Comparison of ENCODE assay signal across 10 mouse cellular contexts in genomic region chr1:35653119-35653956, GRCm38 (mm10).
DNase-seq lines count a peak whose midpoint lies in the region; ATAC-seq lines count a peak whose summit lies in the region.
"Had no signal": no experiment of that assay in that cellular context is flagged by ENCODE, and none has a peak within 500 bp of the region (broad histone marks: within the 10 kb centered on the region; RNA-seq: fewer than 3 reads in every experiment).

No protein-coding gene starts in this region.

- no peaks in the 10 kb centered on the region for H3K36me3 ChIP-seq in hindbrain, embryonic 13.5 days
- H3K36me3 ChIP-seq in hindbrain, embryonic 11.5 days (ENCODE audit: control insufficient read depth, insufficient read depth, low read length), result no peaks in the 10 kb centered on the region

- no peak overlapping the region for H3K9ac ChIP-seq in hindbrain, embryonic 13.5 days
- no peak overlapping the region for H3K9ac ChIP-seq in hindbrain, embryonic 11.5 days (ENCODE audit: low read depth, low read length)

- H3K4me3 ChIP-seq in hindbrain, embryonic 13.5 days, result no peak overlapping the region
- H3K4me3 ChIP-seq in hindbrain, embryonic 11.5 days (ENCODE audit: low read depth, low read length), result no peak overlapping the region
- H3K4me3 ChIP-seq: erythroblast, embryonic 14.5 days; myocyte had no signal

- H3K4me1 ChIP-seq in hindbrain, embryonic 13.5 days (replicated peaks), result peaks cover 7% of the 10 kb centered on the region
- no peaks in the 10 kb centered on the region for H3K4me1 ChIP-seq in hindbrain, embryonic 11.5 days (replicated peaks; ENCODE audit: control insufficient read depth, insufficient read depth, low read length)

- no peaks in the 10 kb centered on the region for H3K27me3 ChIP-seq in hindbrain, embryonic 13.5 days
- H3K27me3 ChIP-seq in hindbrain, embryonic 11.5 days (ENCODE audit: control insufficient read depth, insufficient read depth, low read length), result no peaks in the 10 kb centered on the region

- no peaks in the 10 kb centered on the region for H3K9me3 ChIP-seq in hindbrain, embryonic 13.5 days
- no peaks in the 10 kb centered on the region for H3K9me3 ChIP-seq in hindbrain, embryonic 11.5 days (ENCODE audit: control insufficient read depth, low read length)

- ATAC-seq in hindbrain, embryonic 13.5 days (ENCODE audit: low FRiP score), result peak; percentile 36; the same call in 1 of the 2 replicates
- no peak for ATAC-seq in hindbrain, embryonic 11.5 days (ENCODE audit: low FRiP score)

- no peak for DNase-seq in hindbrain, embryonic 11.5 days (ENCODE audit: low spot score)
- peak; percentile 86 for DNase-seq in T-cell, adult 2 months (ENCODE audit: low spot score)
- DNase-seq in layer of hippocampus, adult 11-12 months (ENCODE audit: low spot score), result peak; percentile 24
- peak; percentile 12 to 61 for DNase-seq in spleen, postnatal 10 days (ENCODE audit: low spot score in 2 of 2)
- no peak for DNase-seq in gastrocnemius, postnatal 25 days
- DNase-seq in adrenal gland, adult 18-20 months (ENCODE audit: low spot score in 2 of 2), result no peak
- no peak for DNase-seq in adrenal gland, adult 8-10 months

- H3K4me2 ChIP-seq in hindbrain, embryonic 13.5 days, result no peak overlapping the region
- H3K4me2 ChIP-seq in hindbrain, embryonic 11.5 days (replicated peaks; ENCODE audit: low read depth, low read length), result no peak overlapping the region

- 61% methylated on average over 13 of the region's 13 CpGs for WGBS in hindbrain, embryonic 13.5 days
- 73% methylated on average over 13 of the region's 13 CpGs for WGBS in hindbrain, embryonic 11.5 days

- 0 out of 2 replicates have a peak overlapping the region, but pooled peaks have one; percentile 1 for H3K27ac ChIP-seq in hindbrain, embryonic 13.5 days
- H3K27ac ChIP-seq in hindbrain, embryonic 11.5 days (ENCODE audit: low read depth, low read length), result no peak overlapping the region

Comparison
In these comparisons a context has a peak if more than half of its experiments do, and no peak if none do; other contexts are left out.
1. DNase-seq: peak in T-cell, adult 2 months (single experiment), layer of hippocampus, adult 11-12 months (single experiment) and spleen, postnatal 10 days (2 of 2); none in hindbrain, embryonic 11.5 days (single experiment), gastrocnemius, postnatal 25 days (single experiment), adrenal gland, adult 18-20 months (0 of 2) and adrenal gland, adult 8-10 months (single experiment).